Mouse (Mus musculus) embryo, embryonic 9.5 days (tissue): ENCODE measurements around the gene Gtpbp3.
"Not testable (repeated sequence)": the region's sequence is repeated elsewhere in the genome, so short reads cannot be mapped to it uniquely, and the experiment has no call there.

Source experiments
- DNase-seq: peaks from one replicate; pipeline ENCODE4 v3.0.0-alpha.2; 2017; ENCODE audit errors: extremely low spot score

Gene Gtpbp3

GRCm38 (mm10) chr8:71530735-71531467, 43.0 kb downstream of the Gtpbp3 start:
- not testable (repeated sequence) for DNase-seq

DNA sequence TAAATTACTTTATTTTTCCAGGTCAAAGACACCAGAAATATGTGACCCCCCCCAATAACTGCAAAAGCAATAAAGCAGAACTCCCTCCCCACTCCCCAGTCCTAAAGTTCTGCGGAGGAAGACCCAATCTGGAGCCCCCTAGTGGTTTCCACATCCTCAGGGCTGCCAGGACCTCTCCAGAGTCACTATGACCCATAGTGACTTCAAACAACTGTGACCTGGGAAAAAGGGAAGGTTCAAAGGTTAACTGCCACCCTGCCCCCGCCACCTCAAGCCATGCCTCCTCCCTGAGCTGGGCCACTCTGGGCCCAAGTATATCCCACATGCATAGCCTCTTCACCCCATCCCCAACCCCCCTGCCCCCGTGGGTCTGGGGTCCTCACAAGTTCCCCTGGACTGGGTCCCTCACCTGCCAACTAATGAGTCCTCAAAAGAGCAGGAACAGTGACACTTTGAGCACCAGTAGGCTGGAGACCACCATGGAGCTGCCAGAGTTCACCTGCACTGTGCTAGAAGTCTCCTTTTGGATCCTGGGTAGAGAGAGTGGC, 46.4 kb downstream of the Gtpbp3 start:
- no peak for DNase-seq

GRCm38 (mm10) chr8:71535663-71536062, 47.8 kb downstream of the Gtpbp3 start:
- DNase-seq = no peak

GRCm38 (mm10) chr8:71537028-71537867, 49.3 kb downstream of the Gtpbp3 start, which contains the start of gene Bst2:
Gene Bst2 (minus strand): TSS chr8:71537456.
- DNase-seq = peak; percentile 80

- peak; percentile 95 for DNase-seq
Measured at GRCm38 (mm10) chr8:71542632-71543343, 54.9 kb downstream of the Gtpbp3 start, which contains the start of gene Mvb12a. Gene Mvb12a (plus strand): TSS chr8:71542922.

DNA sequence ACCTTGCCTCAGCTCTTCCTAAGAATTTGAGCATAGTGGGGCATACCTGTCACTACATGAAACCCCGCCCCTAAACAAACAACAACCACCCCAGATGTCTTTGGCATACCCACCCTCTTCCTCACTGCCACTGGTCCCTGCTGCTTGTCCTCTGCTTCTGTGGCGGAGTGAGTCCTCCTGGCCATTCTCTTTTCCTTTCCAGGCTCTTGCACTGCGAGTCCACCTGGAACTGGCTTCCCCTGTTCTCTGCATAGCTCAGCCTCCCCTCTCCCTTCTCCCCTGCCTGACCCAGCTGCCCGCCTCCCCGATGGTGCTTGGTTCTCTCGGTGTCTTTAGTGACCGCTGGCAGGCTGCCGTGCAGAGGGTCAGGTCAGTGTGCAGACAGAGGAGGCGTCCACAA, 55.9 kb downstream of the Gtpbp3 start:
- no peak for DNase-seq

DNA sequence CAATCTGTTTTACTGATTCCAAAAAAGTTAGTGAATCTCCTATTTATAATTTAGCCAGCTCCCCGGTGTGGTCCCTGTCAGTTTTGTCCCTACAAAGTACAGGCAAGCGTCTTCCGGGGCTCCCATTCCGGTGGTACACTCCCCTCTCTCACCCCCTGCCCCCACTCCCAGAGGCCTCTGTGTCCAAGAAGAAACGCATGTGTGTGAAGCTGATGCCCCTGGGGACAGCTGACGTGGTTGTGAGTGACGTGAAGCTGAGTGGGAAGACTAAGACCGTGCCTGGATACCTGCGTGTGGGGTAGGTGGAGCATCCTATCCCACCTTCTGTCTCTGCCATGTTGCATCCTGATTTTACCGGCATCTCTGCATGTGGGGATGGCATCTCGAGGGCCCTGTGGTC, 57.1 kb downstream of the Gtpbp3 start:
- no peak for DNase-seq

- DNase-seq = no peak
Measured at GRCm38 (mm10) chr8:71547590-71547989, 59.7 kb downstream of the Gtpbp3 start.
